ENCODE assay signal across 9 mouse cellular contexts in the genomic region with DNA sequence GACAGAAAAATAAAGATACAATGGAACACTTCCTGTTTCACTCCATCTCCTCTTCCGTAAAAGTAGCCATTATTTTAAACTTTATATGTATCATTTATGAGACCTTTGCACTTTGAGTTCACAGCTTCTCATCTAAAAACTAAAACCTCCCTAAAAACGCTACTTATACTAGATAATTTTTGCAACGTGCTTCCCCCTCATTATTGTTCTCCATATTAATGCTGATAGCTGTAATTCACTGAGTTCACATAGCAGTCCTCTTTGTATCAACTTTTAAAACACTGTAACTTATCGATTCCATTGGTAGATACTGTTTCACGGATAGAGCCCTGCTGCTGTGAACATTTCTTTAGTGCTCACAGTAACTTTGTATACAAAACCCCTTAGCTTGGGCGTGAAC. TPM values are rescaled to one million over a fixed set of nuclear protein-coding genes. Genes with fewer than 3 reads are reported as not detected.
DNase-seq lines count a peak whose midpoint lies in the region; ATAC-seq and TF ChIP-seq lines count a peak whose summit lies in the region.
"Had no signal": no experiment of that assay in that cellular context is flagged by ENCODE, and none has a peak within 500 bp of the region (broad histone marks: within the 10 kb centered on the region; RNA-seq: fewer than 3 reads in every experiment).

No protein-coding gene starts in this region.

- H3K4me2 ChIP-seq in heart, postnatal 0 days (ENCODE audit: low read depth, low read length), result peak overlapping the region; percentile 65
- H3K4me2 ChIP-seq in hindbrain, embryonic 14.5 days (replicated peaks), result peak overlapping the region; percentile 68
- H3K4me2 ChIP-seq in midbrain, embryonic 14.5 days (ENCODE audit: low read length), result peak overlapping the region; percentile 60

- ATAC-seq in heart, postnatal 0 days (ENCODE audit: insufficient read depth, low read depth), result no peak
- ATAC-seq in hindbrain, embryonic 14.5 days (ENCODE audit: low FRiP score), result no peak
- ATAC-seq in midbrain, embryonic 14.5 days (ENCODE audit: low FRiP score, low TSS enrichment), result no peak

- H3K9me3 ChIP-seq in heart, postnatal 0 days (replicated peaks; ENCODE audit: control insufficient read depth, low read length), result no peaks in the 10 kb centered on the region
- no peaks in the 10 kb centered on the region for H3K9me3 ChIP-seq in hindbrain, embryonic 14.5 days (ENCODE audit: control insufficient read depth, low read length)
- H3K9me3 ChIP-seq in midbrain, embryonic 14.5 days (ENCODE audit: control insufficient read depth, low read length), result no peaks in the 10 kb centered on the region

- peaks cover 24% of the 10 kb centered on the region for H3K4me1 ChIP-seq in heart, postnatal 0 days (ENCODE audit: control insufficient read depth, insufficient read depth)
- peaks cover 6% of the 10 kb centered on the region for H3K4me1 ChIP-seq in bone marrow macrophage, adult 2 months (ENCODE audit: control insufficient read depth, insufficient read depth, low read length)
- H3K4me1 ChIP-seq in hindbrain, embryonic 14.5 days (replicated peaks; ENCODE audit: control insufficient read depth, insufficient read depth, low read length), result peaks cover 28% of the 10 kb centered on the region
- H3K4me1 ChIP-seq in midbrain, embryonic 14.5 days (ENCODE audit: control insufficient read depth, insufficient read depth, low read length), result peaks cover 24% of the 10 kb centered on the region

- H3K4me3 ChIP-seq in heart, postnatal 0 days (ENCODE audit: low read depth, low read length), result peak overlapping the region; percentile 97
- H3K4me3 ChIP-seq in bone marrow macrophage, adult 2 months (ENCODE audit: insufficient read depth, low read length), result peak overlapping the region; percentile 78
- H3K4me3 ChIP-seq in hindbrain, embryonic 14.5 days (replicated peaks; ENCODE audit: low read length), result peak overlapping the region; percentile 73
- peak overlapping the region; percentile 98 for H3K4me3 ChIP-seq in midbrain, embryonic 14.5 days (replicated peaks; ENCODE audit: low read depth, low read length)

- no peak for DNase-seq in heart, postnatal 0 days (ENCODE audit: low spot score)
- no peak for DNase-seq in heart, postnatal 4 days
- DNase-seq in hindbrain, embryonic 14.5 days (ENCODE audit: low spot score), result no peak
- no peak for DNase-seq in midbrain, embryonic 14.5 days
- DNase-seq in frontal cortex, adult 2 months (ENCODE audit: extremely low spot score in 1 of 2, low spot score in 1 of 2), result no peak
- no peak for DNase-seq in cerebellum, postnatal 14 days
- DNase-seq in kidney, postnatal 4 days, result no peak

- TF ChIP-seq POLR2A in bone marrow macrophage, adult 2 months (IDR thresholded peaks at IDR 0.05; ENCODE audit: borderline replicate concordance, low read depth, low read length), result no peak

- TF ChIP-seq CTCF in heart, postnatal 0 days (IDR thresholded peaks at IDR 0.05; ENCODE audit: low read depth), result no peak
- TF ChIP-seq CTCF in bone marrow macrophage, adult 2 months (IDR thresholded peaks at IDR 0.05; ENCODE audit: low read depth, low read length), result no peak

- peak overlapping the region; percentile 100 for H3K27ac ChIP-seq in heart, postnatal 0 days (ENCODE audit: low read depth)
- peak overlapping the region; percentile 94 for H3K27ac ChIP-seq in bone marrow macrophage, adult 2 months (ENCODE audit: insufficient read depth, low read depth, low read length)
- peak overlapping the region; percentile 99 for H3K27ac ChIP-seq in hindbrain, embryonic 14.5 days
- peak overlapping the region; percentile 99 for H3K27ac ChIP-seq in midbrain, embryonic 14.5 days (replicated peaks; ENCODE audit: low read depth, low read length)

- no peak for TF ChIP-seq EP300 in heart, postnatal 0 days (IDR thresholded peaks at IDR 0.05; ENCODE audit: low read depth)

- no peaks in the 10 kb centered on the region for H3K27me3 ChIP-seq in heart, postnatal 0 days (ENCODE audit: control insufficient read depth, insufficient read depth, low read length)
- H3K27me3 ChIP-seq in hindbrain, embryonic 14.5 days (ENCODE audit: control insufficient read depth, insufficient read depth, low read length), result no peaks in the 10 kb centered on the region
- H3K27me3 ChIP-seq in midbrain, embryonic 14.5 days (ENCODE audit: control insufficient read depth, insufficient read depth, low read length), result no peaks in the 10 kb centered on the region
- H3K27me3 ChIP-seq: Patski had no signal

- H3K9ac ChIP-seq in heart, postnatal 0 days (replicated peaks; ENCODE audit: low read depth, low read length), result peak overlapping the region; percentile 98
- peak overlapping the region; percentile 88 for H3K9ac ChIP-seq in hindbrain, embryonic 14.5 days
- H3K9ac ChIP-seq in midbrain, embryonic 14.5 days (replicated peaks; ENCODE audit: low read length), result peak overlapping the region; percentile 96

- 6% methylated on average over 6 of the region's 6 CpGs for WGBS in heart, postnatal 0 days
- 13% methylated on average over 6 of the region's 6 CpGs for WGBS in hindbrain, embryonic 14.5 days
- 10% methylated on average over 6 of the region's 6 CpGs for WGBS in midbrain, embryonic 14.5 days

- no peaks in the 10 kb centered on the region for H3K36me3 ChIP-seq in heart, postnatal 0 days (replicated peaks; ENCODE audit: control insufficient read depth, insufficient read depth, low read length)
- H3K36me3 ChIP-seq in hindbrain, embryonic 14.5 days (replicated peaks; ENCODE audit: control insufficient read depth, insufficient read depth), result no peaks in the 10 kb centered on the region
- no peaks in the 10 kb centered on the region for H3K36me3 ChIP-seq in midbrain, embryonic 14.5 days (ENCODE audit: control insufficient read depth, insufficient read depth, low read length)

RNA-seq across cellular contexts. Expression of a gene that starts 1.1 kb away (rescaled TPM):
- 115 and 126 TPM in 2 replicates for total RNA-seq in heart, postnatal 0 days (2014; rRNA removed; ENCODE audit: low replicate concordance)
- 215 and 224 TPM in 2 replicates for polyA plus RNA-seq in heart, postnatal 0 days (2015; fragmentation: Nextera tagmentation; extraction: Ambion mirVana)
- 100 to 1,000 TPM; 202 to 208 TPM for total RNA-seq in heart, postnatal 4 days (2021)
- polyA plus RNA-seq in bone marrow macrophage, adult 2 months (2012; ENCODE audit: insufficient read depth, insufficient read length, missing spikeins), result 162 and 172 TPM in 2 replicates
- polyA plus RNA-seq in hindbrain, embryonic 14.5 days (2014; fragmentation: Nextera tagmentation; extraction: Ambion mirVana), result 255 and 279 TPM in 2 replicates
- 247 and 267 TPM in 2 replicates for polyA plus RNA-seq in midbrain, embryonic 14.5 days (2014; fragmentation: Nextera tagmentation; extraction: Ambion mirVana)
- 244 and 267 TPM in 2 replicates for polyA plus RNA-seq in frontal cortex, adult 2 months (2012; rRNA removed)
